Mouse (Mus musculus) hindbrain, embryonic 16.5 days (tissue): ENCODE data around the gene Asb17. TPM values are rescaled to one million over a fixed set of nuclear protein-coding genes. Genes with fewer than 3 reads are reported as not detected.

ENCODE experiments used
- ATAC-seq: fragments of 200-750 bp; cut with Nextera tagmentation; 2 replicates; pipeline ENCODE4 v1.8.0; 2017; ENCODE audit warnings: moderate TSS enrichment, moderate library complexity
- H3K27ac ChIP-seq: fragments of 300-500 bp; sonication (generic); 2 replicates; pipeline ENCODE4 v1.5.1; 2014; ENCODE audit warnings: low read depth, mild to moderate bottlenecking, control low read depth, low read length, moderate library complexity
- H3K27me3 ChIP-seq: fragments of 300-500 bp; sonication (generic); replicated peaks from 2 replicates; pipeline ENCODE4 v1.6.1; 2014; ENCODE audit warnings: low read length; ENCODE audit not compliant: control insufficient read depth, insufficient read depth
- H3K36me3 ChIP-seq: fragments of 300-500 bp; sonication (generic); 2 replicates; pipeline ENCODE4 v1.6.1; 2014; ENCODE audit warnings: mild to moderate bottlenecking, low read length, moderate library complexity, mixed read lengths; ENCODE audit not compliant: control insufficient read depth, insufficient read depth
- H3K4me1 ChIP-seq: fragments of 300-500 bp; sonication (generic); 2 replicates; pipeline ENCODE4 v1.6.1; 2014; ENCODE audit warnings: low read depth, low read length; ENCODE audit not compliant: control insufficient read depth, insufficient read depth
- H3K4me2 ChIP-seq: fragments of 300-500 bp; sonication (generic); 2 replicates; pipeline ENCODE4 v1.6.1; 2014; ENCODE audit warnings: mild to moderate bottlenecking, low read length, control low read depth, moderate library complexity
- H3K4me3 ChIP-seq: fragments of 300-500 bp; sonication (generic); 2 replicates; pipeline ENCODE4 v1.5.1; 2014; ENCODE audit warnings: mild to moderate bottlenecking, low read length, control low read depth, moderate library complexity
- H3K9ac ChIP-seq: fragments of 300-500 bp; sonication (generic); 2 replicates; pipeline ENCODE4 v1.6.1; 2014; ENCODE audit warnings: low read depth, mild to moderate bottlenecking, control low read depth, low read length, moderate library complexity
- H3K9me3 ChIP-seq: fragments of 300-500 bp; sonication (generic); 2 replicates; pipeline ENCODE4 v1.6.1; 2014; ENCODE audit warnings: mild to moderate bottlenecking, low read length, moderate library complexity; ENCODE audit not compliant: control insufficient read depth
- WGBS: fragments of 180-500 bp; shearing (Covaris S2); extraction: QIAGEN DNeasy Blood & Tissue Kit; methylation state at CpG from one replicate; pipeline ENCODE4 v1.1.7; 2014; 5-methylcytosine and 5-hydroxymethylcytosine counted together
- polyA plus RNA-seq: library from polyadenylated mRNA; unstranded; fragments of >200 nt; fragmentation: Nextera tagmentation; extraction: Ambion mirVana; gene quantifications from 2 replicates; pipeline ENCODE4 v1.2.1, GENCODE M21; 2015

The Asb17 gene
- polyA plus RNA-seq, 1 experiment from 2014 or later, result 0.18 TPM

GRCm38 (mm10) chr3:153864636-153865429 lies 20.8 kb downstream of the Asb17 start:
- Histone ChIP-seq H3K4me1 (peaks cover 3% of the 10 kb centered on the region; the same call in 1 of the 2 replicates), H3K9ac (no peak overlapping the region), H3K9me3 (no peaks in the 10 kb centered on the region), H3K36me3 (no peaks in the 10 kb centered on the region), H3K27ac (no peak overlapping the region), H3K27me3 (no peaks in the 10 kb centered on the region), H3K4me2 (no peak overlapping the region), H3K4me3 (no peak overlapping the region)
- ATAC-seq, result peak; percentile 41; the same call in 1 of the 2 replicates
- 86% methylated on average over 4 of the region's 4 CpGs for WGBS

- no peaks in the 10 kb centered on the region for H3K9me3 ChIP-seq
- H3K36me3 ChIP-seq, result no peaks in the 10 kb centered on the region
- H3K27me3 ChIP-seq, result no peaks in the 10 kb centered on the region
- peaks cover 3% of the 10 kb centered on the region; the same call in 1 of the 2 replicates for H3K4me1 ChIP-seq
- H3K4me2 ChIP-seq, result no peak overlapping the region
- peak; percentile 84 for ATAC-seq
- WGBS, result 65% methylated on average over 14 of the region's 14 CpGs
- no peak overlapping the region for H3K4me3 ChIP-seq
- no peak overlapping the region for H3K9ac ChIP-seq
- peak overlapping the region; percentile 20; the same call in 1 of the 2 replicates for H3K27ac ChIP-seq
These were observed 23.4 kb downstream of the Asb17 start for GRCm38 (mm10) chr3:153867149-153868136.

- Histone ChIP-seq H3K36me3 (no peaks in the 10 kb centered on the region), H3K9ac (no peak overlapping the region), H3K4me2 (no peak overlapping the region), H3K27me3 (no peaks in the 10 kb centered on the region), H3K9me3 (no peaks in the 10 kb centered on the region), H3K4me3 (no peak overlapping the region), H3K4me1 (peaks cover 3% of the 10 kb centered on the region; the same call in 1 of the 2 replicates), H3K27ac (no peak overlapping the region)
- WGBS, result 83% methylated on average over 5 of the region's 5 CpGs
- no peak for ATAC-seq
These were observed 27.4 kb downstream of the Asb17 start for GRCm38 (mm10) chr3:153871396-153871795.

GRCm38 (mm10) chr3:153886296-153886695 lies 42.3 kb downstream of the Asb17 start:
- H3K4me3 ChIP-seq, result no peak overlapping the region
- H3K27ac ChIP-seq, result no peak overlapping the region
- no peaks in the 10 kb centered on the region for H3K27me3 ChIP-seq
- no peak overlapping the region for H3K4me2 ChIP-seq
- H3K9me3 ChIP-seq, result no peaks in the 10 kb centered on the region
- ATAC-seq, result no peak
- H3K4me1 ChIP-seq, result no peaks in the 10 kb centered on the region
- H3K36me3 ChIP-seq, result no peaks in the 10 kb centered on the region
- no peak overlapping the region for H3K9ac ChIP-seq

- Histone ChIP-seq H3K9me3 (no peaks in the 10 kb centered on the region), H3K9ac (no peak overlapping the region), H3K36me3 (no peaks in the 10 kb centered on the region), H3K4me1 (no peaks in the 10 kb centered on the region), H3K4me3 (no peak overlapping the region), H3K4me2 (no peak overlapping the region), H3K27ac (no peak overlapping the region), H3K27me3 (no peaks in the 10 kb centered on the region)
- WGBS, result 79% methylated on average over 6 of the region's 6 CpGs
- ATAC-seq, result no peak
These were observed 44.1 kb downstream of the Asb17 start for GRCm38 (mm10) chr3:153888141-153888540.

GRCm38 (mm10) chr3:153889188-153889781 lies 45.3 kb downstream of the Asb17 start:
- no peak overlapping the region for H3K9ac ChIP-seq
- no peak overlapping the region for H3K27ac ChIP-seq
- ATAC-seq, result no peak
- no peak overlapping the region for H3K4me2 ChIP-seq
- H3K4me3 ChIP-seq, result no peak overlapping the region
- H3K4me1 ChIP-seq, result no peaks in the 10 kb centered on the region
- no peaks in the 10 kb centered on the region for H3K9me3 ChIP-seq
- no peaks in the 10 kb centered on the region for H3K36me3 ChIP-seq
- WGBS, result 77% methylated on average over 7 of the region's 8 CpGs
- no peaks in the 10 kb centered on the region for H3K27me3 ChIP-seq

GRCm38 (mm10) chr3:153895454-153895853 lies 51.4 kb downstream of the Asb17 start:
- Histone ChIP-seq H3K27me3 (no peaks in the 10 kb centered on the region), H3K36me3 (no peaks in the 10 kb centered on the region), H3K4me1 (no peaks in the 10 kb centered on the region), H3K9ac (no peak overlapping the region), H3K27ac (no peak overlapping the region), H3K4me2 (no peak overlapping the region), H3K9me3 (no peaks in the 10 kb centered on the region), H3K4me3 (no peak overlapping the region)
- WGBS, result 86% methylated on average over 3 of the region's 3 CpGs
- no peak for ATAC-seq

- no peak overlapping the region for H3K9ac ChIP-seq
- no peaks in the 10 kb centered on the region for H3K27me3 ChIP-seq
- H3K36me3 ChIP-seq, result no peaks in the 10 kb centered on the region
- WGBS, result 83% methylated on average over 6 of the region's 6 CpGs
- H3K9me3 ChIP-seq, result no peaks in the 10 kb centered on the region
- no peaks in the 10 kb centered on the region for H3K4me1 ChIP-seq
- ATAC-seq, result no peak
- no peak overlapping the region for H3K27ac ChIP-seq
- no peak overlapping the region for H3K4me3 ChIP-seq
- no peak overlapping the region for H3K4me2 ChIP-seq
These were observed 53.2 kb downstream of the Asb17 start for GRCm38 (mm10) chr3:153897216-153897615.

GRCm38 (mm10) chr3:153901904-153902303 lies 57.9 kb downstream of the Asb17 start:
- 84% methylated on average over 1 of the region's 1 CpGs for WGBS
- Histone ChIP-seq H3K4me2 (no peak overlapping the region), H3K4me3 (no peak overlapping the region), H3K4me1 (no peaks in the 10 kb centered on the region), H3K27ac (no peak overlapping the region), H3K9ac (no peak overlapping the region), H3K27me3 (no peaks in the 10 kb centered on the region), H3K36me3 (peaks cover 29% of the 10 kb centered on the region), H3K9me3 (no peaks in the 10 kb centered on the region)
- no peak for ATAC-seq
